Mouse (Mus musculus) myocyte (in vitro differentiated cells): ENCODE measurements around the gene Xlr5a.
"Not testable (repeated sequence)": the region's sequence is repeated elsewhere in the genome, so short reads cannot be mapped to it uniquely, and the experiment has no call there.

Experiments
- E2F4 ChIP-seq: IDR thresholded peaks from one replicate; pipeline ENCODE4 v1.6.1; 2011; ENCODE audit warnings: mild to moderate bottlenecking, control low read depth, moderate library complexity; ENCODE audit not compliant: insufficient read depth
- MYOD1 ChIP-seq, 3 experiments: IDR thresholded peaks; one replicate each; pipeline ENCODE4 v1.6.1; 2011; ENCODE audit warnings: control low read depth in 2 of 3, low read depth in 2 of 3, mild to moderate bottlenecking in 2 of 3, moderate library complexity in 1 of 3; ENCODE audit not compliant: insufficient read length in 2 of 3, control insufficient read depth in 1 of 3
- MYOG ChIP-seq, 3 experiments: IDR thresholded peaks; one replicate each; pipeline ENCODE4 v1.6.1; 2011; ENCODE audit warnings: control low read depth in 2 of 3, low read depth in 2 of 3, mild to moderate bottlenecking in 2 of 3; ENCODE audit not compliant: insufficient read length in 2 of 3, control insufficient read depth in 1 of 3, insufficient read depth in 1 of 3
- POLR2A ChIP-seq: IDR thresholded peaks from one replicate; pipeline ENCODE4 v1.6.1; 2011; ENCODE audit warnings: low read depth, mild to moderate bottlenecking, control low read depth, moderate library complexity; ENCODE audit not compliant: insufficient read length
- POLR2AphosphoS2 ChIP-seq: IDR thresholded peaks from one replicate; pipeline ENCODE4 v1.6.1; 2011; ENCODE audit warnings: low read depth, control low read depth; ENCODE audit not compliant: insufficient read length
- SRF ChIP-seq: IDR thresholded peaks from one replicate; pipeline ENCODE4 v1.6.1; 2011; ENCODE audit warnings: low read depth; ENCODE audit not compliant: control insufficient read depth, insufficient read length
- TCF12 ChIP-seq: IDR thresholded peaks from one replicate; pipeline ENCODE4 v1.6.1; 2011; ENCODE audit warnings: mild to moderate bottlenecking, control low read depth; ENCODE audit not compliant: poor library complexity, insufficient read depth, severe bottlenecking

DNA sequence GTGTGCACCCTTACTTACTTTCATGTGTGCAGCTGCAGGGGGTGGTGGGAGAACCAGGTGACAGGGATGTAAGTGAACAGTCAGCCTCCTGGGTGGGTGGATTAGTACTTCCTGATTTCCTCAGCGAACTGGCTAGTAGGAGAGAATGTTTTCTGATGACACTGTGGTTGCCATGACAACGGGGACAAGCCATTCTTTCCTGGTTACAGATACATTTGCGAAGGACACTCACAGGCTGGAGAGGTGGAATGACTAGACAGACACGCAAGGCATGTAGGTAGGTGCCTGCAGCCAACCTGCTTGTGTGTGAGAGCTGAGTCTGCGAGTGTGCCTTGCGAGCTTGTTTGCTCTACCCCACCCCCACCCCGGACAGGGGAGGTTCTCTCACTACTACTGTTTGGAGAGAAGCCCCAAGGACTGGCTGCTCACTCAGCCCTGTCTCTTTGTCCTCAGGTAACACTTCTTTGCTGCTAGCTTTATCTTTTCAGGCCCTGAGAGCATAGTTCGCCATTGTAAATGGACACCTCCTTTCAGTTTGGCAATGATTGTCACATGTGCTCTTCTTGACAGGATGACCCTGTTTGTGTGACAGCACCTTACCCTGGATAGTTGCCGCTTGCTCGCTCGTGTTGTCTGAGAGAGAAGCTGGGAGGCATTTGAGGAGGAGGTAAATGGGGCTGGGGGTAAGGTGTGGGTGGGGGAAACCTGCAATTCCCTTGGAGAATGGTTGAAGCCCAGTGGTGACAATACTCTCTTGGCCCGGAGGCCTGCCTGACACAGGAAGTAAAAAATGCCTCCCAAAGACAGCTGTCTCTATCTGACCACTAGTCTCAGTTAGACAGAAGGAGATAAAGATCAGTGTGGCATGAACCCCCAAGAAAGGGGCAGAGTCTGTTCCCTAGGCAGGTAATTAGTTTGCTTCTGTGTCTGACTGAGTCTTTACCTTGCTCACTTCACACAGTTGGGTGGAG lies 169.6 kb downstream of the Xlr5a start:
- TF ChIP-seq E2F4; POLR2A; TCF12; SRF; MYOD1 (IDR thresholded peaks at IDR 0.05; ENCODE audit: control insufficient read depth in 1 of 3, insufficient read length in 2 of 3, low read depth in 2 of 3); MYOG (IDR thresholded peaks at IDR 0.05; ENCODE audit: control insufficient read depth in 1 of 3, insufficient read depth in 1 of 3, insufficient read length in 2 of 3, low read depth in 2 of 3); POLR2AphosphoS2: not testable (repeated sequence)
